Mouse (Mus musculus): ENCODE results near the gene Gm6309. TPM values are rescaled to one million over a fixed set of nuclear protein-coding genes. Genes with fewer than 3 reads are reported as not detected.

Gm6309 gene
- total and polyA plus RNA-seq, 2 experiments from 2014 or later = not detected

DNA sequence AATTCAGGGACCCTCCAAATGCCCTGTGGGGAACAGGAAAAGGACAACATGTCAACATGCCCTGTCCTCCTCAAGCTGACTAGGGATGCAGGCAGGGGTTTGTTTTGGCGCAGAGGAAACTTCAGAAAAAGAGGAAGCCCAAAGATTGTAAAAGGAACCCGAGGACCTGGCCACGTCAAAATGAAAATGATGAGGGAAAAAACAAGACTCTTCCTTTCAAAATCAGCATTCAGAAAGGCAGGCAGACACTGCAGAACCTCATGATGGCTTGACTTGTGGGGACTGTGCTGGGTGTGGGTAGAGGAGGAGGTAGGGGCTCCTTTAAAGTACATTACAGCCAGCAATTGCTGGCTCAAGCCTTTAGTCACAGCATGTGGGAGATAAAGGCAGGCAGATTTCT is 20.1 kb downstream of the Gm6309 start:
- WGBS = 70% methylated on average over 3 of the region's 3 CpGs
- H3K4me2 ChIP-seq (ENCODE audit: low read depth, low read length) = no peak overlapping the region
- H3K27ac ChIP-seq = no peak overlapping the region
- DNase-seq (ENCODE audit: low spot score) (no peak), ATAC-seq (no peak)
- no peak for TF ChIP-seq CTCF (IDR thresholded peaks at IDR 0.05; ENCODE audit: low read depth)
- H3K9me3 ChIP-seq (ENCODE audit: low read length) = no peaks in the 10 kb centered on the region
- no peaks in the 10 kb centered on the region for H3K27me3 ChIP-seq (ENCODE audit: insufficient read depth, low read length)
- H3K9ac ChIP-seq (replicated peaks; ENCODE audit: low read length) = no peak overlapping the region
- H3K4me1 ChIP-seq (ENCODE audit: insufficient read depth, low read length) = no peaks in the 10 kb centered on the region
- H3K4me3 ChIP-seq (ENCODE audit: low read length) = no peak overlapping the region
- no peaks in the 10 kb centered on the region for H3K36me3 ChIP-seq (ENCODE audit: insufficient read depth, low read length)

DNA sequence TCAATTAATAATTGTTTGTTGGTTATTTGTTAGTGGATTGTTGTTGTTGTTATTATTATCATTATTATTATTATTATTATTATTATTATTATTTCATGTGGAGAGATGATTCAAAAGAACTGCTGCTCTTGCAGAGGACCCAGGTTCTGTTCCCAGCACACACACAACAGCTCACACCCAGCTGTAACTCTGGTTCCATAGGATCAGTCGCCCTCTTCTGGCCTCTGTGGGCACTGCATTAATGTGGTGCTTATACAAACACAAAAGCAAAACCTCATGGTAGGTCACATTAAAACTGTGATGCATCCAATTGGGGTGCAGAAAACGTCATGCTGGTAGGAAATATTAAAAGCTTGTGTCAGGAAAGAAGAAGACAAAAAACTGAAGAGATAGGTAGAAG is 22.6 kb downstream of the Gm6309 start:
- WGBS = 44% methylated on average over 2 of the region's 2 CpGs
- peak; percentile 2 for DNase-seq (ENCODE audit: low spot score)
- TF ChIP-seq CTCF (IDR thresholded peaks at IDR 0.05; ENCODE audit: low read depth) = no peak

More for the DNA sequence above, 22.6 kb downstream of the Gm6309 start:
- no peak overlapping the region for H3K4me3 ChIP-seq (ENCODE audit: low read length)
- no peaks in the 10 kb centered on the region for H3K4me1 ChIP-seq (ENCODE audit: insufficient read depth, low read length)
- H3K4me2 ChIP-seq (ENCODE audit: low read depth, low read length) = no peak overlapping the region
- no peak for ATAC-seq
- H3K27ac ChIP-seq = no peak overlapping the region
- no peaks in the 10 kb centered on the region for H3K9me3 ChIP-seq (ENCODE audit: low read length)
- H3K36me3 ChIP-seq (ENCODE audit: insufficient read depth, low read length) = no peaks in the 10 kb centered on the region
- no peak overlapping the region for H3K9ac ChIP-seq (replicated peaks; ENCODE audit: low read length)
- no peaks in the 10 kb centered on the region for H3K27me3 ChIP-seq (ENCODE audit: insufficient read depth, low read length)

Other genes with a start within 250 kb of the Gm6309 start
- not detected in 2 replicates for gene Cyp3a25, start 161.1 kb downstream of the Gm6309 start, total RNA-seq (2014; rRNA removed)
- gene Cyp3a25, start 161.1 kb downstream of the Gm6309 start, polyA plus RNA-seq (2015; fragmentation: Nextera tagmentation; extraction: Ambion mirVana) = not detected in 2 replicates
- gene Cyp3a59, start 91.5 kb downstream of the Gm6309 start, total RNA-seq (2014; rRNA removed) = not detected in 2 replicates
- not detected in 2 replicates for gene Cyp3a59, start 91.5 kb downstream of the Gm6309 start, polyA plus RNA-seq (2015; fragmentation: Nextera tagmentation; extraction: Ambion mirVana)
- gene Gm5565, start 10.2 kb downstream of the Gm6309 start, total RNA-seq (2014; rRNA removed) = not detected in 2 replicates
- gene Gm5565, start 10.2 kb downstream of the Gm6309 start, polyA plus RNA-seq (2015; fragmentation: Nextera tagmentation; extraction: Ambion mirVana) = not detected in 2 replicates
- not detected in 2 replicates for gene 1700001J03Rik, start 14.6 kb upstream of the Gm6309 start, total RNA-seq (2014; rRNA removed)
- not detected in 2 replicates for gene 1700001J03Rik, start 14.6 kb upstream of the Gm6309 start, polyA plus RNA-seq (2015; fragmentation: Nextera tagmentation; extraction: Ambion mirVana)
- gene Rnf6, start 50.8 kb upstream of the Gm6309 start, total RNA-seq (2014; rRNA removed) = 5.5 and 14.6 TPM in 2 replicates
- 27.9 and 28.3 TPM in 2 replicates for gene Rnf6, start 50.8 kb upstream of the Gm6309 start, polyA plus RNA-seq (2015; fragmentation: Nextera tagmentation; extraction: Ambion mirVana)
- gene Cdk8, start 60.5 kb upstream of the Gm6309 start, total RNA-seq (2014; rRNA removed) = 33.8 and 36.0 TPM in 2 replicates
- gene Cdk8, start 60.5 kb upstream of the Gm6309 start, polyA plus RNA-seq (2015; fragmentation: Nextera tagmentation; extraction: Ambion mirVana) = 13.2 and 14.4 TPM in 2 replicates
- 38.6 and 39.8 TPM in 2 replicates for gene Wasf3, start 214.3 kb upstream of the Gm6309 start, total RNA-seq (2014; rRNA removed)
- gene Wasf3, start 214.3 kb upstream of the Gm6309 start, polyA plus RNA-seq (2015; fragmentation: Nextera tagmentation; extraction: Ambion mirVana) = 15.7 and 17.0 TPM in 2 replicates